ENCODE assay signal across 11 mouse cellular contexts in genomic region chr3:88592942-88593576, GRCm38 (mm10). TPM values are rescaled to one million over a fixed set of nuclear protein-coding genes. Genes with fewer than 3 reads are reported as not detected.
DNase-seq lines count a peak whose midpoint lies in the region; ATAC-seq and TF ChIP-seq lines count a peak whose summit lies in the region.
"Had no signal": no experiment of that assay in that cellular context is flagged by ENCODE, and none has a peak within 500 bp of the region (broad histone marks: within the 10 kb centered on the region; RNA-seq: fewer than 3 reads in every experiment).

No protein-coding gene starts in this region.

- no peak for TF ChIP-seq CTCF in heart, adult 2 months (IDR thresholded peaks at IDR 0.05)
- TF ChIP-seq CTCF in forebrain, postnatal 0 days (IDR thresholded peaks at IDR 0.05; ENCODE audit: low read depth) = no peak

- TF ChIP-seq POLR2A in heart, adult 2 months (IDR thresholded peaks at IDR 0.05; ENCODE audit: insufficient read depth, low read depth, low read length) = no peak

- H3K4me2 ChIP-seq in stomach, embryonic 16.5 days (ENCODE audit: low read depth, low read length) = 0 out of 2 replicates have a peak overlapping the region, but pooled peaks have one; percentile 6
- no peak overlapping the region for H3K4me2 ChIP-seq in forebrain, postnatal 0 days (ENCODE audit: low read depth)
- H3K4me2 ChIP-seq: neural tube, embryonic 12.5 days had no signal

- no peaks in the 10 kb centered on the region for H3K27me3 ChIP-seq in heart, adult 2 months (ENCODE audit: control insufficient read depth, insufficient read depth, low read length)
- no peaks in the 10 kb centered on the region for H3K27me3 ChIP-seq in stomach, embryonic 16.5 days (ENCODE audit: control insufficient read depth, insufficient read depth, low read length)
- H3K27me3 ChIP-seq in forebrain, postnatal 0 days (ENCODE audit: insufficient read depth, low read length) = no peaks in the 10 kb centered on the region
- H3K27me3 ChIP-seq: neural tube, embryonic 12.5 days had no signal

- no peaks in the 10 kb centered on the region for H3K9me3 ChIP-seq in stomach, embryonic 16.5 days (replicated peaks; ENCODE audit: control insufficient read depth, low read length)
- no peaks in the 10 kb centered on the region for H3K9me3 ChIP-seq in forebrain, postnatal 0 days (ENCODE audit: low read length)
- H3K9me3 ChIP-seq: neural tube, embryonic 12.5 days had no signal

- DNase-seq in heart, adult 2 months = peak; percentile 30 to 31
- no peak for DNase-seq in heart, adult 8-10 months (ENCODE audit: low spot score)
- DNase-seq in induced T-regulatory cell, adult 2 months (ENCODE audit: low read depth) = peak; percentile 75
- peak; percentile 68 for DNase-seq in lung, postnatal 36 days
- DNase-seq in ovary, postnatal 14 days (ENCODE audit: low spot score) = no peak
- no peak for DNase-seq in forebrain, postnatal 0 days
- no peak for DNase-seq in urinary bladder, adult 18-20 months (ENCODE audit: low spot score in 2 of 2)

- no peak for TF ChIP-seq EP300 in heart, adult 2 months (IDR thresholded peaks at IDR 0.05; ENCODE audit: insufficient read depth, low read depth, low read length)

- ATAC-seq in stomach, embryonic 16.5 days (ENCODE audit: insufficient read depth, low FRiP score) = no peak
- ATAC-seq in forebrain, postnatal 0 days = no peak

- no peak overlapping the region for H3K4me3 ChIP-seq in heart, adult 2 months
- no peak overlapping the region for H3K4me3 ChIP-seq in stomach, embryonic 16.5 days (replicated peaks; ENCODE audit: low read length)
- no peak overlapping the region for H3K4me3 ChIP-seq in forebrain, postnatal 0 days (ENCODE audit: low read depth, low read length)
- H3K4me3 ChIP-seq: neural tube, embryonic 12.5 days had no signal

- H3K79me2 ChIP-seq in heart, adult 2 months (replicated peaks; ENCODE audit: control insufficient read depth, insufficient read depth, low read length) = no peaks in the 10 kb centered on the region

- peaks cover 6% of the 10 kb centered on the region for H3K4me1 ChIP-seq in heart, adult 2 months (ENCODE audit: control insufficient read depth, insufficient read depth, low read length)
- peaks cover 14% of the 10 kb centered on the region for H3K4me1 ChIP-seq in stomach, embryonic 16.5 days (ENCODE audit: control insufficient read depth, insufficient read depth, low read length)
- H3K4me1 ChIP-seq in forebrain, postnatal 0 days (ENCODE audit: insufficient read depth) = no peaks in the 10 kb centered on the region
- H3K4me1 ChIP-seq: neural tube, embryonic 12.5 days had no signal

- H3K27ac ChIP-seq in heart, adult 2 months = peak overlapping the region; percentile 75
- no peak overlapping the region for H3K27ac ChIP-seq in stomach, embryonic 16.5 days (ENCODE audit: low read length)
- no peak overlapping the region for H3K27ac ChIP-seq in forebrain, postnatal 0 days (ENCODE audit: low read depth, low read length)
- H3K27ac ChIP-seq: neural tube, embryonic 12.5 days had no signal

- no peak overlapping the region for H3K9ac ChIP-seq in heart, adult 2 months (ENCODE audit: low read depth, low read length)
- H3K9ac ChIP-seq in stomach, embryonic 16.5 days (ENCODE audit: low read length) = no peak overlapping the region
- H3K9ac ChIP-seq in forebrain, postnatal 0 days = no peak overlapping the region
- H3K9ac ChIP-seq: neural tube, embryonic 12.5 days had no signal

- no peaks in the 10 kb centered on the region for H3K36me3 ChIP-seq in heart, adult 2 months (ENCODE audit: control insufficient read depth, insufficient read depth, low read length)
- 0 out of 2 replicates have a peak, but pooled peaks cover 3% of the 10 kb centered on the region for H3K36me3 ChIP-seq in stomach, embryonic 16.5 days (ENCODE audit: control insufficient read depth, insufficient read depth, low read length)
- H3K36me3 ChIP-seq in forebrain, postnatal 0 days (ENCODE audit: insufficient read depth) = peaks cover 9% of the 10 kb centered on the region

- intact Hi-C loops in heart, adult 2 months (cut with DNase I) = loop anchor here (2.0 kb wide), 1 partner anchor 146 kb away; no protein-coding TSS in a partner anchor

- 58% methylated on average over 10 of the region's 10 CpGs for WGBS in heart, adult 2 months
- 61% methylated on average over 10 of the region's 10 CpGs for WGBS in stomach, embryonic 16.5 days
- 78% methylated on average over 10 of the region's 10 CpGs for WGBS in forebrain, postnatal 0 days

RNA-seq across cellular contexts. Expression of gene Arhgef2, which starts 12.7 kb away (rescaled TPM):
- 10 to 100 TPM; 37.3 to 37.5 TPM for total RNA-seq in heart, adult 2 months (2021)
- polyA plus RNA-seq in heart, adult 2 months (2012; rRNA removed) = 51.0 and 53.4 TPM in 2 replicates
- total RNA-seq in heart, adult 8-10 months (2022) = 10 to 100 TPM; 38.8 to 45.9 (median 41.4) TPM
- polyA plus RNA-seq in stomach, embryonic 16.5 days (2015; fragmentation: Nextera tagmentation; extraction: Ambion mirVana) = 75.4 and 81.3 TPM in 2 replicates
- 78.8 and 82.2 TPM in 2 replicates for total RNA-seq in forebrain, postnatal 0 days (2014; rRNA removed)
- 37.1 and 66.7 TPM in 2 replicates for polyA plus RNA-seq in forebrain, postnatal 0 days (2015; fragmentation: Nextera tagmentation; extraction: Ambion mirVana)

RNA-seq across cellular contexts. Expression of gene Ssr2, which starts 17.4 kb away (rescaled TPM):
- total RNA-seq in heart, adult 2 months (2021) = 10 to 100 TPM; 65.3 to 67.6 TPM
- polyA plus RNA-seq in heart, adult 2 months (2012; rRNA removed) = 80.0 and 115 TPM in 2 replicates
- 10 to 100 TPM; 60.4 to 67.0 (median 64.4) TPM for total RNA-seq in heart, adult 8-10 months (2022)
- polyA plus RNA-seq in stomach, embryonic 16.5 days (2015; fragmentation: Nextera tagmentation; extraction: Ambion mirVana) = 307 and 360 TPM in 2 replicates
- 170 and 254 TPM in 2 replicates for total RNA-seq in forebrain, postnatal 0 days (2014; rRNA removed)
- 204 and 233 TPM in 2 replicates for polyA plus RNA-seq in forebrain, postnatal 0 days (2015; fragmentation: Nextera tagmentation; extraction: Ambion mirVana)

RNA-seq across cellular contexts. Expression of gene Ubqln4, which starts 39.5 kb away (rescaled TPM):
- 10 to 100 TPM; 70.1 to 76.5 TPM for total RNA-seq in heart, adult 2 months (2021)
- 69.3 and 86.7 TPM in 2 replicates for polyA plus RNA-seq in heart, adult 2 months (2012; rRNA removed)
- 10 to 100 TPM; 68.8 to 90.5 (median 77.6) TPM for total RNA-seq in heart, adult 8-10 months (2022)
- 33.3 and 34.0 TPM in 2 replicates for polyA plus RNA-seq in stomach, embryonic 16.5 days (2015; fragmentation: Nextera tagmentation; extraction: Ambion mirVana)
- 102 and 116 TPM in 2 replicates for total RNA-seq in forebrain, postnatal 0 days (2014; rRNA removed)
- 29.3 and 30.8 TPM in 2 replicates for polyA plus RNA-seq in forebrain, postnatal 0 days (2015; fragmentation: Nextera tagmentation; extraction: Ambion mirVana)

RNA-seq across cellular contexts. Expression of gene Lamtor2, which starts 40.2 kb away (rescaled TPM):
- total RNA-seq in heart, adult 2 months (2021) = 100 to 1,000 TPM in 1 of 2 experiments, 10 to 100 TPM in 1; 94.3 to 104 TPM
- polyA plus RNA-seq in heart, adult 2 months (2012; rRNA removed) = 118 TPM in 2 replicates
- 100 to 1,000 TPM; 104 to 116 (median 107) TPM for total RNA-seq in heart, adult 8-10 months (2022)
- 188 and 190 TPM in 2 replicates for polyA plus RNA-seq in stomach, embryonic 16.5 days (2015; fragmentation: Nextera tagmentation; extraction: Ambion mirVana)
- total RNA-seq in forebrain, postnatal 0 days (2014; rRNA removed) = 52.2 and 55.5 TPM in 2 replicates
- 186 and 202 TPM in 2 replicates for polyA plus RNA-seq in forebrain, postnatal 0 days (2015; fragmentation: Nextera tagmentation; extraction: Ambion mirVana)

RNA-seq across cellular contexts. Expression of gene Rab25, which starts 45.0 kb away (rescaled TPM):
- total RNA-seq in heart, adult 2 months (2021) = not detected
- polyA plus RNA-seq in heart, adult 2 months (2012; rRNA removed) = 2.2 TPM in 1 of 2 replicates, not detected in the other
- not detected for total RNA-seq in heart, adult 8-10 months (2022)
- polyA plus RNA-seq in stomach, embryonic 16.5 days (2015; fragmentation: Nextera tagmentation; extraction: Ambion mirVana) = 144 and 197 TPM in 2 replicates
- total RNA-seq in forebrain, postnatal 0 days (2014; rRNA removed) = not detected in 2 replicates
- 0.33 TPM in 1 of 2 replicates, not detected in the other for polyA plus RNA-seq in forebrain, postnatal 0 days (2015; fragmentation: Nextera tagmentation; extraction: Ambion mirVana)
- total RNA-seq: heart, postnatal 10 days; left cerebral cortex, adult 18-20 months had no signal

Comparison
In these comparisons a context has a peak if more than half of its experiments do, and no peak if none do; other contexts are left out.
1. DNase-seq: peak in heart, adult 2 months (2 of 2), induced T-regulatory cell, adult 2 months (single experiment) and lung, postnatal 36 days (single experiment); none in heart, adult 8-10 months (single experiment), ovary, postnatal 14 days (single experiment), forebrain, postnatal 0 days (single experiment) and urinary bladder, adult 18-20 months (0 of 2).